Mouse (Mus musculus) liver, embryonic 14.5 days (tissue): ENCODE data around the gene Cerk. TPM values are rescaled to one million over a fixed set of nuclear protein-coding genes. Genes with fewer than 3 reads are reported as not detected.

ENCODE experiments used
- ATAC-seq: fragments of 200-750 bp; cut with Nextera tagmentation; 2 replicates; pipeline ENCODE4 v1.8.0; 2017; ENCODE audit warnings: moderate number of reproducible peaks, mild to moderate bottlenecking, moderate library complexity; ENCODE audit not compliant: insufficient read depth
- DNase-seq, 3 experiments: peaks; one replicate each; pipeline ENCODE4 v3.0.0-alpha.2; 2012 to 2013; ENCODE audit warnings: low read depth in 3 of 3, low spot score in 3 of 3
- H3K27ac ChIP-seq: fragments of 300-500 bp; sonication (generic); 2 replicates; pipeline ENCODE4 v1.5.1; 2014; ENCODE audit warnings: moderate library complexity, mild to moderate bottlenecking, control low read depth, inconsistent platforms
- H3K27me3 ChIP-seq: fragments of 300-500 bp; sonication (generic); 2 replicates; pipeline ENCODE4 v1.6.1; 2014; ENCODE audit warnings: mild to moderate bottlenecking, low read length, moderate library complexity; ENCODE audit not compliant: control insufficient read depth, insufficient read depth
- H3K36me3 ChIP-seq: fragments of 300-500 bp; sonication (generic); replicated peaks from 2 replicates; pipeline ENCODE4 v1.6.1; 2014; ENCODE audit warnings: low read depth; ENCODE audit not compliant: control insufficient read depth, insufficient read depth
- H3K4me1 ChIP-seq, 2 experiments: fragments of 200-500 bp in 1 of 2; fragments of 300-500 bp in 1 of 2; sonication (generic) in 1 of 2; replicated peaks; 2 replicates each; pipeline ENCODE4 v1.6.1; 2012 to 2014; ENCODE audit warnings: antibody characterized with exemption in 1 of 2, inconsistent platforms in 1 of 2, low read length in 1 of 2; ENCODE audit not compliant: control insufficient read depth in 2 of 2, insufficient read depth in 2 of 2
- H3K4me2 ChIP-seq: fragments of 300-500 bp; sonication (generic); 2 replicates; pipeline ENCODE4 v1.6.1; 2014; ENCODE audit warnings: low read depth, mild to moderate bottlenecking, control low read depth, moderate library complexity
- H3K4me3 ChIP-seq, 2 experiments: fragments of 200-500 bp in 1 of 2; fragments of 300-500 bp in 1 of 2; sonication (generic) in 1 of 2; 2 replicates each; pipeline ENCODE4 v1.5.1; 2012 to 2014; ENCODE audit warnings: low read depth in 2 of 2, low read length in 2 of 2, mild to moderate bottlenecking in 2 of 2, control low read depth in 1 of 2, inconsistent platforms in 1 of 2, moderate library complexity in 1 of 2; ENCODE audit not compliant: insufficient read depth in 1 of 2
- H3K9ac ChIP-seq: fragments of 300-500 bp; sonication (generic); replicated peaks from 2 replicates; pipeline ENCODE4 v1.6.1; 2014; ENCODE audit warnings: mild to moderate bottlenecking, control low read depth, moderate library complexity
- H3K9me3 ChIP-seq: fragments of 300-500 bp; sonication (generic); 2 replicates; pipeline ENCODE4 v1.6.1; 2016; ENCODE audit warnings: low read length, mixed read lengths; ENCODE audit not compliant: control insufficient read depth
- CTCF ChIP-seq: IDR thresholded peaks from 2 replicates; pipeline ENCODE4 v1.5.1; 2016; ENCODE audit warnings: antibody characterized with exemption, low read depth, control low read depth
- EP300 ChIP-seq: IDR thresholded peaks from 2 replicates; pipeline ENCODE4 v1.6.1; 2016; ENCODE audit warnings: antibody characterized with exemption, low read depth
- WGBS: fragments of 180-500 bp; shearing (Covaris S2); extraction: QIAGEN DNeasy Blood & Tissue Kit; methylation state at CpG from one replicate; pipeline ENCODE4 v1.1.7; 2014; ENCODE audit not compliant: insufficient replicate concordance; 5-methylcytosine and 5-hydroxymethylcytosine counted together
- polyA plus RNA-seq, 2 experiments: library from polyadenylated mRNA; depleted of rRNA in 1 of 2; stranded (reverse) in 1 of 2; unstranded in 1 of 2; fragments of >200 nt; fragmentation: Nextera tagmentation in 1 of 2; extraction: Ambion mirVana in 1 of 2; gene quantifications; 2 replicates each; pipeline versions ENCODE4 v1.2.1 to v1.2.3; 2012 to 2014

The Cerk gene
- polyA plus RNA-seq, 2 experiments, result 2.7 to 2.9 TPM

DNA sequence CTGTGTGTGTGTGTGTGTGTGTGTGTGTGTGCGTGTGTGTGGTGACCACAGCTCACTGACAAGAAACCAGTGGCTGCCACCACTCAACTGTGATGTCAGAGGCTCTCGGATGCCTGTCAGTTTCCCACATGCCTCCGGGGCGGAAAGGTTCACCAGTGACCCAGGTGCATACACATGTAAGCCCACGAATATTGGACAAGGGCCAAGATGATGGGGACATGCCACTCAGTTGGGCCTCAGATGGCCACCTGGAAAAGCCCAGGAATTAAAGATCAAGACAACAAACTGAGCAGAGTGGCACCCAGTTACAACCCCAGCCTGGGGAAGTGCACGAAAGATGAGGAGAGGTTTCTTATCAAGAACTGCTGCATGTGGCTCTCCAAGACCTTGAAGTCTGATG is 13.4 kb downstream of the Cerk start:
- peaks cover 0 to 3% of the 10 kb centered on the region in 2 experiments; a peak in 2 of 4 replicates for H3K4me1 ChIP-seq
- H3K9me3 ChIP-seq, result no peaks in the 10 kb centered on the region
- no peak overlapping the region for H3K27ac ChIP-seq
- no peak overlapping the region for H3K4me3 ChIP-seq
- 38% methylated on average over 6 of the region's 6 CpGs for WGBS
- H3K36me3 ChIP-seq, result no peaks in the 10 kb centered on the region
- no peaks in the 10 kb centered on the region for H3K27me3 ChIP-seq
- no peak overlapping the region for H3K4me2 ChIP-seq
- no peak for ATAC-seq
- no peak overlapping the region for H3K9ac ChIP-seq
- TF ChIP-seq CTCF (no peak), EP300 (no peak)
- no peak for DNase-seq

DNA sequence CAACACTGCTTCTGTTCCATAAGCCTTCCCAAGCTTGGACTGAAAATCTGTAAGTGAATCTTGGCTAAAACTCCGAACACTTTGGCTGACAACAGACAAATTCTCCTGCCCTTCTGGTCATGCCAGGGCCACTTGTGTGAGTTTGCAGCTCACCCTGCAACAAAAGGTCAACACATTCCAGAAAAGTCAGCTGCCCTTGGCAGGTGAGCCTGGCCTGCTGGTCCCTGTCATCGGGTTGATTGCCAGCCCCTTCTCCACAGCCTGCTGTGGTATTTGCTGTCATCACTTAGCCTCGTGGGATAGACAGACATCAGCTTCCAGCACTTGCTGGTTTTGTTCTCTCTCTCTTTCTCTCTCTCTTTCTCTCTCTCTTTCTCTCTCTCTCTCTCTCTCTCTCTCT is 13.8 kb downstream of the Cerk start:
- no peaks in the 10 kb centered on the region for H3K9me3 ChIP-seq
- TF ChIP-seq EP300 (no peak), CTCF (no peak)
- H3K4me3 ChIP-seq, result no peak overlapping the region
- ATAC-seq (no peak), DNase-seq (no peak)
- no peaks in the 10 kb centered on the region for H3K27me3 ChIP-seq
- peaks cover 0 to 3% of the 10 kb centered on the region in 2 experiments; a peak in 2 of 4 replicates for H3K4me1 ChIP-seq
- H3K9ac ChIP-seq, result no peak overlapping the region
- 35% methylated on average over 3 of the region's 3 CpGs for WGBS
- no peak overlapping the region for H3K27ac ChIP-seq
- no peaks in the 10 kb centered on the region for H3K36me3 ChIP-seq
- no peak overlapping the region for H3K4me2 ChIP-seq

DNA sequence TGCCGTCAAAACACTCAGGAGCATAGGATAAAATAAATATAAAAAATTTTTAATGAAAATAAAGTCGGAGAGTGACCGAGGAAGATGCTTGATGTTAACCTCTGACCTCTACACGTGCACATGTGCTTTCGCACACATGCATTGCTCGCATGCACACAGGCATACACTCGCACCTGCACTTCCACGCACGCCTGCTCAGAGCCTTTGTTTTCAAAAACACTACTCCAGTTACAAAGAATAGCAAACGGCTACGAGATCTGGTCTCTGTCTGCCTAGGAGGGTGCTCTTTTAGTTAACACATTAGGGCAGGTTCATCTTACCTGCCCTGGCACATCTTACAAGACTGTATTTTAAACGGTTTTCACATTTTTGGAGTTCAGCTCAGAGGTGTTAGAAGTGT is 14.6 kb downstream of the Cerk start:
- Histone ChIP-seq H3K27me3 (no peaks in the 10 kb centered on the region), H3K9ac (no peak overlapping the region), H3K4me1 (peaks cover 0 to 2% of the 10 kb centered on the region in 2 experiments; a peak in 2 of 4 replicates), H3K4me3 (no peak overlapping the region), H3K4me2 (no peak overlapping the region), H3K36me3 (no peaks in the 10 kb centered on the region), H3K9me3 (no peaks in the 10 kb centered on the region), H3K27ac (no peak overlapping the region)
- TF ChIP-seq EP300 (no peak), CTCF (no peak)
- ATAC-seq (no peak), DNase-seq (no peak)
- WGBS, result 69% methylated on average over 12 of the region's 12 CpGs

DNA sequence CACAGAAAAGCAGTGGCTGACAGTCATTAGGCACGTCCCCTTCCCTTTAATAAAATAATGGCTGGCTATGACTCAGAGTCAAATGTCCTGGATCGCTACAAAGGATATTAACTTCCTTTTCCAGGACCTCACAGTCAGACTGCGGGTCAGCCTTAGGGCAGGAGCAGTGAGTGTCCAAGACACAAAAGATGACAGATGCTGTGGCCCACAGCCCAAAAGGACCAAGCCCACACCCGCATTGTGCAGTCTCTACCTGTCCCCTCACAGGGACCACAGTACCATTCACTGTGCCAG is 16.2 kb downstream of the Cerk start:
- no peaks in the 10 kb centered on the region for H3K9me3 ChIP-seq
- DNase-seq (no peak), ATAC-seq (no peak)
- no peaks in the 10 kb centered on the region for H3K27me3 ChIP-seq
- 59% methylated on average over 4 of the region's 4 CpGs for WGBS
- H3K27ac ChIP-seq, result no peak overlapping the region
- H3K9ac ChIP-seq, result no peak overlapping the region
- H3K4me1 ChIP-seq, result no peaks in the 10 kb centered on the region; a peak in 2 of 4 replicates
- no peak overlapping the region for H3K4me2 ChIP-seq
- no peak overlapping the region for H3K4me3 ChIP-seq
- no peaks in the 10 kb centered on the region for H3K36me3 ChIP-seq
- TF ChIP-seq CTCF (no peak), EP300 (no peak)

DNA sequence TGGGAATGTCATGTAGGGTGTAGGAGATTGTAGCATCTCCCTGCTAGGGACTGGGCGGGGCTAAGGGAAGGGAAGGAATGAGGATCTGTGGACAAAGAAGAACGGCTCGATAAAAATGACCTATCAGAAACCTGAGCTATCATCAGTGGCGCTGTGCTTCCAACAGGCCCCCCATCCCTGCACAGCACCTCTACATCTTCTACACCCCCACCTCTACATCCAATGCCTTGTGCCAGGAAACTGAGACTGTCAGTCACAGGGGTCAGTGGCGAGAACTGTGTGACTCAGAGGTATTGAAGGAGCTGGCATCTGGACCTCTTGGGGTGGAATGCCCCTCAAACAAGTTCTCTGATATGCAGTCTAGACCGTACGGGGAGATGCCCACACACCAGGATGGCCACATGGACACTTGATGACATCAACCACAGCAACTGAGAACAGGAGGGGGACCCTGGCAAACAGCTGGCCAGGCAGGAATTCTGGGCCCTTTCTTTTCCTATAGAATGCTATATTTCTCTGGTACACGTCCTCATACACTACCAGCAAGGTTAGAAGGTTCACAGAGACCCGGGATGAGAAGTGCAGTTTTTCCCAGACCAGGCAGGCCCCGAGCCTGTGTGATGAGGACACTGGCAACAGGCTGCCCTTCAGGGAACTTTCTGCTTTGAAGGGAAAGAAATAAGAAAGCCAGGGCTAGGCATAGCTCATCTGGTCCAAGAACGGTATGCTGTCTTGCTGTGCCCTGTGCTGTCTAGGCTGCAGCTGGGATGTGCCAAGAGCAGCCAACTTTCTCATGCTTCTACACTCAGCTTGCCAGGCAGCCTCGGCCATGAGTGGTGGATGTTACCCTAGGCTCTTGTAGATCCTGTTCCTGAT is 16.8 kb downstream of the Cerk start:
- Histone ChIP-seq H3K4me1 (no peaks in the 10 kb centered on the region; a peak in 1 of 4 replicates), H3K4me3 (no peak overlapping the region), H3K36me3 (no peaks in the 10 kb centered on the region), H3K4me2 (no peak overlapping the region), H3K27ac (no peak overlapping the region), H3K9me3 (no peaks in the 10 kb centered on the region), H3K9ac (no peak overlapping the region), H3K27me3 (no peaks in the 10 kb centered on the region)
- no peak for ATAC-seq
- WGBS, result 64% methylated on average over 12 of the region's 12 CpGs
- DNase-seq, result no peak
- no peak for TF ChIP-seq EP300
- TF ChIP-seq CTCF, result no peak
